Mouse (Mus musculus) c-Kit-positive CD71-negative TER-119-negative erythroid progenitor cells, embryonic 14.5 days (primary cell): Measurements from ENCODE around the gene Bex4.
A peak's percentile ranks its signal among the peaks of the same experiment; 100 is the strongest.
"Not testable (repeated sequence)": the region's sequence is repeated elsewhere in the genome, so short reads cannot be mapped to it uniquely, and the experiment has no call there.

Experiments used
- DNase-seq: peaks from one replicate; pipeline ENCODE4 v3.0.0-alpha.2; 2013; ENCODE audit warnings: low read depth

The Bex4 gene

DNA sequence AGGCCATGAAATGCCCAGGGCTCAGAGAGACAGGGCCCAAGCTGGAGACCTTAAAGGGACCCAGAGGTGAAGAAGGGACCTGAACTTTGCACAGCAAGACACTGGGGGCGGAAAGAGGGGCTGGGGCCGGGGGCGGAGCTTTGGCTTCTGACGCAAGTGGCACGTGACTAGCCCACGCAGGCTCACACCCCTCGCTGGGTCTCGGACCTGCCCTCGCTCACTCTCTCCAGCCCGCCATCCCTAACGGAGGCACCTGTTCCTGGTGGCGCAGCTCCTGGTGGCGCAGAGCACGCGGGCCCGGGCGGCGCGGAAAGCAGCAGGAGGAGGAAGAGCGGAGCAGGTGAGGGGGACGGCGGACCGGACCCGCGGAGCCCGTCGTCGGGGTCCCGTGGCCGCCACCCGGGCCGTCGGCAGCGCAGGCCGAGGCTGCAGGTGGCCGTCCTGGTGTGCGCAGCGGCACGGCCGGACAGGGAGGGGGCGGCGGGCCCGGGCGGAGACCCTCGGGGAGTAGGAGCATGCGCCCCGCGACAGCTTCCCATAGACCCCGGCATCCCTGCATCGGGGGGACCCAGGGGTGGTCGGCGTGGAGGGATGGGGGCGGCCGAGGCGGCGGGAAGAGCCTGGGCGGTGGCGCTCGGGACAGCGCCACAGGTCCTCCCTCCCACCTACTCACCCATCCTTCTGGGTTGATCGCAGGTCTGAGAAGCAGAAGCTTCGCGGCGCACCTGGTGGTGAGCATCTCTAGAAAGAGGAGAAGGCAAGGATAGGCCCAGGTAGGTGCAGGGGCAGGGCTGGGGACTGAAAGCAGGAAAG, at the start of gene Bex4:
Gene Bex4, plus strand, starts transcription at position 170 of the 813 bp plus-strand sequence.
- not testable (repeated sequence) for DNase-seq

DNA sequence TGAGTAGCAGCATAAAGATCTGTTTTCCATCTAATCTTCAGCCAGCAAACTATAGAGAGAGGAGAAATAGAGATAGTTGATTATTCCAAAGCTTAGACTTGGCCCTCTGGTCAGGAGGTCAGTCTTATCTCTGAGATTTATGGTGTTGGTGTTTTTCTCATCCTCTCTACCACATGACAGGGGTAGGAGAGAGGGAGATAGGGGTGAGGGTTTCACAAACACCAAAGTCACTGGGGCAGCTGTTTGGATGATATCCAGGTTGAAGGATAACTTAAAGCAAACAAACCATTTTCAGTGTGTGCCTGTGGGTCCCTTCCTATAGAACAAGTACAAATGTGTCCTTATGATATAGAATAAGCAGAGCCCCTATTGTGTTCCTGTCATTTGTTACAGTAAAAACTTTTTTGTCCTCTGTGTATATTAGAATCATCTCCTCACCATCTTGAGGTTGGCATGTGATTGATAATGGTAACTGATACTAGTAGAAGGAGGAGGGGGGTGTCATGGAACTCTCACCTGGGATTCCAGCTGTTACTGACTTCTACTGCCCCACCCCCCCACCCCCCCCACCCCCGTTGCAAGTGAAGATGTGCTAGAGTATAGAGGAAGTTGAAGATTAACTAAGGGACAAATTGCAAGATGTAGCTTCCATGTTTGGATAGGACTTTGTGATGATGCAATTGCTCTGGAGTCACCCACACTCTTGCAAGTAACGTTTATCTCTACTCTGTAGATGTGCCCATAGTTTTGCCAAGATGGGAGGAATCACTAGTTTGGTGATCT, 46.1 kb upstream of the Bex4 start:
- no peak for DNase-seq

DNA sequence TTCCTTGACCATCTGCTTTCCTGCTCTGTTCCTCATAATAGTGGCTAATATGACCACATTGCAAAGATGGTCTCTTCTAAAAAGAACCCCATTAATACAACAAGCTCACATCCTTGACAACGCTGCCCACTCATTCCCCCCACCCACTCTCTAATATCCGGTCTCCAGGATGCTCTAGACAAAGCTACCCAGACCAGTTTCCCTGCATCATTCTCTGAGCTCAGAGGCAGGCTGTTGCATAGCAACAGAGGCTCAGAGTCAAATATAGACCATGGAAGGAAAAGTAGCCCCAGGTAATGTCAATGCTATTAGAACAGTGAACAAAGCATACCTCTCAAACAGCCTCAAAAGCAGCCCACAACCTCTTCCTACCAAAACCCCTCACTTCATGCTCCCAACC, 44.4 kb upstream of the Bex4 start:
- no peak for DNase-seq

DNA sequence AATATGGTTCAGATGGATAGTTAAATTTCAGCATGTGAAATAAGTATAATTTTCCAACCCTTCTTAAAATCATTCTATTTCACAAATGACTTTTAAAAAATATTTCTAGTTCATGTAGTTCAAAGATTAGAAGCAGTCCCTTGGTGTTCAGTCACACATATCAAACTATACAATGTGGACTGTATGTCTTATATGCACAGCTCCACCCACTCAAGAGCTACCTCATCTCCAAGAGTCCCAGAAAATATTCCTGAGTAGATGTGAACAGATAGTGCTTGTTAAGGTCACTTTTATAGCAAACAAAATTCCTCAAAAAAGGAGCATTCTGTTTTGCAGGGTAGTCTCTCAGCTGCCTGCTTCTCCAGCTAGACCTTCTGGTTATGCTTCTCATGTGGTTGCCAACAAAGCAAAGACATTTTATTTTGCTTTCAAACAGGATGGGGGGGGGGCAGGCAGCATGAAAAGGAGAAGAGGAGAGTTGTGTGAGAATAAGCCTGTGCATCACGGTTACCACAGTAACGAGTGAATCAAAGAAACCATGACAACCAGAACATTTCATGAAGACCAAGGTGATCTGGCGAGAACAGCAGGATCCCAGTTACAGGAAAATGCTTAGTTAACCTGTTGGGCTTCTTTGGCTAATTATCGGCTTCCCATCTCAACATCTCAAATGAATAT, 34.6 kb upstream of the Bex4 start:
- DNase-seq: no peak

DNA sequence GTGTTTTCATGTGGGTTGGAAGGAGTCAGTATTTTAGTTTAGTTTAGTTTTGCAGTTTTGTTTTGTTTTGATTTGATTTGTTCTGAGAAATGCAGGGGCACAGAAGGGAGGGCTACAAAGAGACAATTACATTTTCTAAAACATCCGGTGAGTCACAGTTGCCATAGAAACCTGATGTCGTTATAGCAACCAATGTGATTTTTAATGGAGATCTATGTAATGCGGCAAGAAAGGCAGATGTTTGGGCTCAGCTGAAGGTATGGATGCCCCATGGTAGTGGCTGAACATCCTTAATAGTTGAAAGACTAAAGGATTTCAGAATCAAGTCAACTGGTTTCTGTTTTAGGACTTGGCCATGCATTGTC, 34.1 kb upstream of the Bex4 start:
- DNase-seq: no peak

DNA sequence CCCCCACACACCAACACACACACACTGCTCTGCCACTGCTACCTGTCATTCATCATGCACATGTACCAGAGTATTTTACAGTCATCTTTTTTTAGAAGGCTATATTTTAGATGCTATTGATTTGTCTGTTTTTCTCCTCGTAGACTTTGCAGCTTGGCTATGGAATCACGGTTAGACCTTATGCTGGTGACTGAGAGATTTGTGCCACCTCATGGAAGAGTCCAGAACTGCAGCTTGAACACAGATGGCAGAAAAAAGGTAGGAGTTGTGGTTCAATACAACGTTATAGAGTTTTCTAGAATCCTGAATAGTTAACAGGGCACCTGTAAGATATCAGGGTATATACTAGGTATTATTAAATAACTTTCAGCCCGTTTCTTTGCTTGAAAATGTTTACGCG, 30.9 kb upstream of the Bex4 start:
- DNase-seq: no peak

DNA sequence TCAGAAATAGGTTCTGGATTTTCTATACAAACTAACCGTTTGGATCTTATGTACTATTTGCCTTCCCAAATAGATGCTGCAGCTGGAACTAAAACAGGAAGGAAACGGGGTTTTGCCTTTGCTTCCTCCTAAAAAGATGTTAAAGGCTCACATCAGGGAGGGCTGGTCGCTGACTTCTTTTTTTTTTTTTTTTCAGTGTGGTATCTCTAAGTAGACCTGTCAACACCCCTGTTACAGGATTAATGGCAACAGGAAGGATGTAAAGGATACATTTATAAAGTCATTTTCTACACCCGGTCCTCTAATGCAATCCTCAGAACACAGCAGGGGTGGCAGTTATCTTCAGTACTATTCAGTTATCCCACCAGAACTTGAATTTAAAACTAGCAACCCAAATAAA, 23.8 kb upstream of the Bex4 start:
- DNase-seq: no peak

DNA sequence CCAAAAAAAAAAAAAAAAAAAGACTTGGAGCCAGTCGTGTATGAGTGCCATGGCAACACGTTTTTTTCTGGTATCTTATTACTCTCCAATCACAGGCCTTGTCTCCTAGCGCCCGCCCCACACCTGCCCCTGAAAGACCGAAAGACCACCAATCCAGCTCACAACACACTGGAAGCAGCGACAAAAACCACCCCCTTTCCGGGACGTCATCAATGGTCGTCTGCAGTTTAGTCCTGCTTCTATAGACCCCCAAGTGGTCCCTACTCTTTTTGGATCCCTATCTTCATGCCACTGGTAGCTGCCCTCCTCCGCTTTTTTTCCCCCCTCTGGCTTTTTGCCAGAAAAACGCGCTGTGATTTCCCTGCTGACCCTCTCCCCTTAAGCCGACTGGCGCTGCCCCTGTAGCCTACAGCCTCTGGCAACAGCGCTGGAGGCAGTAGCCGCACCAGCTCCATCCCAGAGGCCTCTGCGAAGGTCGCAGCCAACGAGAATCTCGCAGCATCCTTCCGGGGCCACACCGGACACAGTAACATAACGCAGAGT, 23.3 kb upstream of the Bex4 start:
- no peak for DNase-seq

DNA sequence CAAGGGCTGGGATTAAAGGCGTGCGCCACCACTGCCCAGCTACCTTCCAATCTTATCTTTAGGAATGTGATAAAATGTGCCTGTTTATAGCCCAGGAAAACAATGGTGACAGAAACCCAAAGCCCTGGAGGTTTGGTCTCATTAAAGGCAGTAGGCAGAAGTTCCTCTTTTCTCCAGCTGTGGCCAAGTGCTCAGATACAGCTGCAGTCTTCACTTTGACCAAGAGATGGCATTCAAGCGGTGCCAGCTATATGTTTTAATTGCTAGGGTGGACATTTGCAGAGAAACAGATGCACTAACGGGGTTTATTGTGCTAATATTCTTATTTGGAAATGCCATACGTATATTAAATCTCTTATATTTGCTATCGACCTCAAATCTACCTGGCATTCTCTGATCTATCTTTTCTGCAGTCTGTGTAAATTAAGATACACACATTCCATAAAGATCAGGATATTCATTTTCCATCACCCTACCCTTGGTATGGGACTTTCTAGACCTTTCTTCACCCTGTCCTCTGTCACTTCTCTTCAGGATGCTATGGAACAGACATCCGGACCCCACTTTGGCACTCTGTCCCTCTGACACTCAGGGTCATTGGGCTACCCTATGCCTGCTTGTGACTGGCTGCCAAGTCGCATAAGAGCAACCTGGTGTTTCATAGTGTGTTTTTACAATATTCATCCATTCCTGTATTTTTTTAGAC, 11.6 kb upstream of the Bex4 start:
- DNase-seq: no peak

DNA sequence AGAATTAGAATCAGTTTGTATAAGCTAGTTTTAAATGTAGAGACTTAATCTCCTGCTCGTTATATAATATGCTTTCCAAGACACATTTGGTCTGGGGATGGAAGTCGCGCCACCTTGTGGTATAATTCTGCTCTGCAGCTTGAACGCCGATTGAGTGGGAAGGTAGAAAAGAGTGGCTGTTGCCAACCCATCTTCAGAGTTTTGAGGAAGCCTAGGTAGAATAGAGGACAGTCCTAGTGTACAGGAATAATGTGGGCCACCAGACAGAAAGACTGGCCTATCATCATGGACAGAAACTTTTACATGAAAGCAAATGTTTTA, 11.1 kb upstream of the Bex4 start:
- peak; percentile 50 for DNase-seq

DNA sequence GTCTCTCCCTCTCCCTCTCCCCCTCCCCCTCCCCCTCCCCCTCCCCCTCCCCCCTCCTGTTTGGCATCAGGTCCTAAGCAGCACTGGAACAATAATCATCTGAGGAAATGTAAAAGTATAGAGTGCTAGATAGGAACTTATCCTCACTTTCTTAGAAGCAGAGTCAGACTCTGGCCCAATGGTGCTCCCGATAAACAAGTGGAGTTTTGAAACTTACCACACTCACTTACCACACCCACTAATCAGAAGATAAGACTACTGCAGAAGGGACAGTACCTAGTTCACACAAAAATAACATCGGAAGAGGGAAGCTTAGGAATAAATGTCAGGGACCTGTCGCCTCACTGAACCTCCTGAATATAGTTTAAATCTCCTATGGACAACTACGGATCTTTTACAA, 3.2 kb upstream of the Bex4 start:
- DNase-seq: no peak

DNA sequence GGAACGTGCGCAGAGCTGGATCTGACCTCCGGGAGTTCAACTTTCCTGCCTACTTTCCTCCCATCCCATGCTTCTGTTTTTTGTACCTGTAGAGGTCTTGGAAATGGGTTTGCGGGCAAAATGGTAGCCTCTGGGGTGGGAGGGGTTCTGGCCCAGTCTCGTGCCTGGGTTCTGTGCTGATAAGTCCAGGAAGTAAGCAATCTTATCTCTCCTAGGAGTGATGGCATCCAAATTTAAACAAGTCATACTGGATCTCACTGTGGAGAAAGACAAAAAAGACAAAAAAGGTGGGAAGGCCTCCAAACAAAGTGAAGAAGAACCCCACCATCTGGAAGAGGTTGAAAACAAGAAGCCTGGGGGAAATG, 826 bp downstream of the Bex4 start:
- not testable (repeated sequence) for DNase-seq

DNA sequence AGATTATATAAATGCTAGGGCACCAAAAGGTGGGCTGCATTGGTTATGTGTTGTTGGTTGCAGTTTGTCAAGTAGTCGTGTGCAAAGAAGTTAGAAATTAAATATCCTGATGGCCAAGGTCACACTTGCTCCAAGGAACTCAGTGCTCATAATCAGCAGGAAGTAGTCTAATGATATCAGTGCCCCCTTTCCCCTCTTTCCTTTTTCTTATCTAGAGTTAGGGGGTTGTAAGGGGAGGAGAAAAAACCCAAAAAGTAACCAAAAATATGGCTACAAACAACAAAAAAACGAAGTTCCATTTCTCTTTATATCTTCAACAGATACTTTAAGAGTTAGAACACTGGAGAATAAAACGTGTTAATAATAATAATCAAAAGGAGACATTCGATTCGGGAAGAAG, 2.6 kb downstream of the Bex4 start:
- no peak for DNase-seq

DNA sequence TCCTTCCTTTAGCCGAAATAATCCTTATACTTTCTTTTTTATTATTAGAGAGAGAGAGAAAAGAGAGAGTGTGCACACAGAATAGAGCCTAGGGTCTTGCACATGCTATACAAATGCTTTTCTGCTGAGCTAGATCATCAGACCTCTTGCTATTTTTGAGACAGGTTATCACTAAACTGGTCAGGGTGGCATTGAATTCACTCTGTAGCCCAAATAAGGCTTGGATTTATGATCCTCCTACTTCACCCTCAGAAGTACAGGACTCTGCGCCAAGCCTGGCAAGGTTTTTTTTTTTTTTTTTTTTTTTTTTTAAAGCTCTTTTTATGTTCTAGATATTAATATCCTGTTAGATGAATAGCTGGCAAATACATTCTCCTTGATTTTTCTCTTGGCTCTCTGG, 4.9 kb downstream of the Bex4 start:
- no peak for DNase-seq

DNA sequence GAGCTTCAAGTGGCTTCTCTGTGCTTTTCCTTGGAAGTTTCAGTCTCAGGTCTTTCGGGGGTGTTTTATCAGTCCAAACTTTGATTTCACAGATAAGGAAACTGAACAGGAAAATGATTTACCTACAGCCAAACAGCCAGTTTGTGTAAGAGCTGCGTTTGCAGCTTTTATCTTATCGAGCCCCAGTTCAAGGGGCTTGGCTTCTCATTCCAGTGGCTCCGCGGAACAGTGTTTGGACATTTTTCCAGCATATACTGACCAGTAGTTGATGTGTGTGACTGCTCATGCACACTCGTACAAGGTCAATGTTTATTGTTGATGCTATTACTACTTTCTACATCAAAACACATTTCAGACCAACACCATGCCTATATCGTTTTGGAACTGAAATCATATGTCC, 5.4 kb downstream of the Bex4 start:
- DNase-seq: no peak

DNA sequence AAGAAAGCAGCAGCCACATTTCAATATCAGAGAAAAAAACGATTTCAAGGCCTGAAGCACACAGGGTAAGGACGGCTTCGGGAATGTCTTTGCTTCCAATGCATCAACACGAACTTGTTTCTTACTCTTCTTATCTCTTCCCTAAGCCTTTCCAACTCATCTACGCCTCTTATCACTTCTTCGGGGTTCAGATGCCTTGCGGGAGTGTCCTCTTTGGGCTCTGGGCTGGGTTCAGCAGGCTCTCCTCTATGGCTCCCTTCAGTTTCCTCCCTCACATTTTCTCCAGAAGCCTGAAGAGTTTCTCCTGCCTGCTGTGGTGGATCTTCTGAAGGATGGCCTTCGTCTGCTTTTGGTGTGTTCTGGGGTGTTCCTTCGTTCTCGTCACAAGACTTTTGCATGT, 31.8 kb downstream of the Bex4 start:
- DNase-seq: no peak

DNA sequence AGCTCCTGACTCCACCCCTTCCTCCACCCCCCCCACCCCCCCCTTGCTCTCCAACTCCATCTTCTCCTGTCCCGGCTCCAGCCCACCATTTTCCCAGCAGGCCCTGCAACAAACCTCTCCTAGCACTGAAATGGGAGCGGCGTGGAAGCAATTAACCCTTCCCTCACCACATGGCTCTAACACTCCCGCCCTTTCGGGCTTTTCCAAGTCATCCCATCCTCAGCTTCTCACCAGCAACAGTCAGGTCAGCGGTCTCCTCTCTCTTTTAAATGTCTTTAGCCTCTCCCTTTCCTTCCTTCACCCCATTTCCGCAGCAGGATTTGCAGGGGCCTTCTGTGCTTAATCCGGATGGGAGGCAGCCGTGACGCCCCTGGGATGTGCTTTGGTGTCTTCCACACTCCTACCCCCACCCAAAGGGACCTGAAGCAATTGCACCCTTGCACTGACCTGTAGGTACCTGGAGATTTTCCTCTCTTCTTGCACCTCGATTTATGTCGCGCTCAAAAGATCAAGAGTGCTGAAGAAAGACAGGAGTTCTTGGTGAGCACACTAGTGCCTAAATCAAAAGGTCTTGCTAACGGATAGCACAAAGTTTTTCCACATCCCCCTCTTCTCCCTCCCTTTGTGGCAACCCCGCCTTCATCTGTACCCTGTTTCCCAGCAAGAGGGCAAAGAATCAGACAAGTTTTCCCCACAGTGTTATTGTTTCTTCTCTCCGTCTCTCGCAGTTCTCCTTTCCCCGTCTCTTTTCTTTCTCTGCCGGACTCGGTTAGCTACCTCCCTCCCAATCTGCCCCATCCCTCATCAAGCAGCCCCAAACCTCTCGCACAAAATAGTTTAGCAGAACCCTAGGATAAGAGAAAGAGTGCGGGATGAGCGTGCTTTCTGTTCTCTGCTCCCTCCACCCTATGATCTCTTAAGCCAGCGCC, 32.7 kb downstream of the Bex4 start:
- DNase-seq: no peak

DNA sequence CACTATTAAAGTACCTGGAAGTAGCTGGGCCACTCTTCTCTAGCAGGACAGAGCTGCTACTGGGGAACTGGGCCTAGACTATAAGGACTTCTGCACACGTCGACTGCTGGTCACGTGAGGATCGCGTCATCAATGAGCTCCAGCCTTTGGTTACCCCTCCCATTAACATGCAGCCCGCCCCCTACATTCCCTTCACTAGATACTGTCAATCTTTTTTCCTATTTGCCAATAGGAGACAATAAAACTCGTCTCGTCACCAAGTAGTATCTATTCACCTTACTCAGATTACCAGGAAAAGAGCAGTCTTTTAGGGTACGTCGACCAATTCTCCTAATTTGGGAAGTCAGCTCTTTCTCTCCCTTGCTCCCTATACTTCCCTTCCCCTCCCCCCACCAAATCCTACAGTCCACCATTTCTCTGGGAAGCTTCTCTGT, 33.3 kb downstream of the Bex4 start, which contains the start of gene Tceal8:
Gene Tceal8, minus strand, starts transcription at position 225 of the 434 bp plus-strand sequence.
- DNase-seq: peak; percentile 65

DNA sequence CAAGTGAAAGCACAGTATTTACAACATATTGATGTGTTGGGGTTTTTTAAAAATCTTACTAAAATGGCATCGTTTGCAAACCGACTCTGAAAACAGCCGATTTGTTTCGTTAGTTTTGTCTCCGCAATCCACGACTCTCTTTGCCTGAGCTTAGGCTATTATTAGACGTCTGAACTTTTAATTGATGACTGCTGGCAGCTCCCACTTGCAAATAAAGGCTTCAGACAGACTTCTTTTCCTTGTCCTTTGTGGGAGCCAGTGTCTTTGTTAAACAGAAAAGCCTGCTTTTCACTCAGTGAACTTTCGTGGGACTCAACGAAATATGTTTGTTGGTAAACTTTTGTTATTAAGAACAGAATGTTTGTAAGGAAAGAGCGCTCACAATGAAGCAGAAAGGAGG, 34.0 kb downstream of the Bex4 start:
- DNase-seq: no peak

DNA sequence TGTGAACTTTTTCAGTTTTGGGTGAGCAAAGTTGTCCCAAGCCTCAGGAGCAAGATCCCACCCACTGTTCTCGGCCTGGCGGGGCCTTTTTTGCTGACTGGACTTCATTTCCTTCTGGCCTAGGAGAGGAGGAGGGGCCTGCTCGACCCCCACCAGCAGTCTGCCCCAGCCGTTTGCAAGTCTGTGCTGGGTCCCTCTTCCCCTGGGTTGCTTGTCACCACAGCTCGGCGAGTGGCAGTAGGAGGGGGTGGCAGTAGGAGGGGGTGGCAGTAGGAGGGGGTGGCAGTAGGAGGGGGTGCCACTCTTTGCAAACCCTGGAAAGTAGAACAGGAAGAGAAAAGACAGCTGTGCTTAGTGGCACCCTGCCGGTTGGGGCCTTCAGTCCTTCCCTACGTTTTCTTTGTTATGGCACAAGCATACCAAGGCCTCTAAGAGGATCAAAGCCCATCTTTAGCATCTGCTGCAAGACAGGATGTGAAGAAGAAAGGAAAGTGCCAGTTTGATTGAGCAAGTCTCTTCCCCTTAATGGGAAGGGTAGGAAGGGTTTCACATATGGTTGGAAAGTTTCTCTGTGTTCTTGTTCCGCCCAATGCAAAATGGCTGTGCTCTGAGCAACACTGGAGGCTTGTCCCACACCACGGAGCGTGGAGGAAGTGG, 42.2 kb downstream of the Bex4 start:
- DNase-seq: no peak

DNA sequence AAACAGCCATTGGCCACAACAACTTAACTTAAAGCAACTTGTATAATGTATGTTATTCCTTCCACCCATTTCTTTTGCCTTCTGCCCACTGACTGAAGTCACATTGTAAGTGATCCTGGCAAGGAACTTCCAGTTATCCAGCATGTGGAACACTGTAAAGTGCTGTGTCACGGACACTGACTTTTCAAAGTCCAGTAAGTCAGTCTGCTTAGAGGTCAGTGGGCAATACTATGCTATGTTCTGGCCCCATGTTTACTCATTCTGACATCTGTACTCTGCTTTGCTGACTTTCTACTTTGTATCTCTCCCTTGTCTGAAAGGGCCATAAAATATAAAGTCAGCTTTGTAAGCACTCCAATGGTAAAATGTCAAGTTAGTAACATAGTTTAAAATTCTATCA, 44.3 kb downstream of the Bex4 start:
- no peak for DNase-seq
